Mouse (Mus musculus) layer of hippocampus, adult 9-11 months (tissue): ENCODE data around the gene Tnrc6c.

ENCODE experiments used
- DNase-seq: peaks from one replicate; pipeline ENCODE4 v3.0.0; 2022

Tnrc6c gene

DNA sequence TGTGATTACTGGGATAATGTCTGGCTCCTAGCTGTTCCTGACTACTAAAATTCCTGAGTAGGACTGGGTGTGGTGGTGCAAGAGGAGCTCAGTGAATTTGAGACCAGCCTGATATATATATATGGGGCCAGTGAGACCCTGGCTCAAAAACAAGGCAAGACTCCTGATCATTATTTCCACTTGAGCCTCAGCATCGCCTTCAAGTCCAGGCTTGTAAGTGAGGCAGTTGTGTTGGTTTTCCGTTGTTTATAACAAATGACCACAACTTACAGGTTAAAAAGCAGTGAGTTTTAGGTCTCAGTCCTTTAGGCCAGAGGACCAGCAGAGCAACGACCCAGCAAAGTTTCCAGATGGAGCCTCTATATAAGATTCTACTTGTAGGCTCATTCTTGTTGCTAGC lies 23.5 kb downstream of the Tnrc6c start:
- DNase-seq, result no peak

DNA sequence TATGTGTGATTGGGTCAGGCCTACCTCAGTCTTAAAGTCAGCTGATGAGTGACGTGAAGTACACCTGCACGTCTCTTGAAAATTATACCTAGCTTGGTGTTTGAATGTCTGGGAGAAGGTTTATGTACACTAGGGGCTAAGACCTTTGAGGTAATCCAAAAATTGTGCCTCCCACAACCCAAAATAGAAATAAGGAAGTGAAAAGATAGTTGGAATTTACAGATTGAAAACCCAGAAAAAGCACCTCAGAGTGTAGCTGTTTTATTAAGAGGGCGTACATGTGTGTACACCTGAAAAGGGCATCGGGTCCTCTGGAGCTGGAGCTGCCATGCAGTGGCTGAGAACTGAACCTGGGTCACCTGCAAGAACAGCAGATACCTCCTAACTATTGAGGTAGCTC lies 24.1 kb downstream of the Tnrc6c start:
- DNase-seq, result no peak

DNA sequence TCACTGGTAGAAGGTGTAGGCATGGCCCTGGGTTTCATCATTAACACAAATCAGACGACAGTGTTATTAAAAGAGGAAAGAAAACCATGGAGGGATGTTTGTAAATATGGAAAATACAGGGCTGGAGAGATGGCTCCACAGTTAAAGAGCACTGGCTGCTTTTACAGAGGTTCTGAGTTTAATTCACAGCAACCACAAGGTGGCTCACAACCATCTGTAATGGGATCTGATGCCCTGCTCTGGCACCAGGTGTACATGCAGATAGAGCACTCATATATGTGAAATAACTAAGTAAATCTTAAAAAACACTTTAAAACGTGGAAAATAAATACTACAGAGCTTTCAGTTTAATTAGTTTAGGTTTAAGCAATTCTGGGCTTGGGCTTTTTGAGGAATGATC lies 24.7 kb downstream of the Tnrc6c start:
- DNase-seq, result no peak

DNA sequence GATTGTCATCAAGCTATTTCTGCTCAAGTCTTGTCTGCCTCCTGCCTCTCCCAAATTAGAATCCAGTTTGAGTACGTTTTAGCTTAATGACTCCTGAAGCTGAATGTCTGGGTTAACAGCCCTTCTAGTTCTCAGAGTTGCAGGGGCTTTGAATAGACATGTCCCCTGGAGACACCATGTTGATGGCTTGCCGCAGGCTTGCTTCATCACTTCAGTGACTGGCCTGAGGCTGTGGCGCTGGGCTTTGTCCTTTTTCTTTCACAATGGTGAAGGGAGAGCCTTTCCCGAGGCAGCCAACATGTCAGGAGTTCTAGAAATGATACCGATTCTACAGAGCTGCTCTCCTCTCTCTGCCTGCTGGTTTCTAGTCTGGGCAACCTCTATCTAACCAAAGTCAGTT lies 30.6 kb downstream of the Tnrc6c start:
- DNase-seq, result no peak

DNA sequence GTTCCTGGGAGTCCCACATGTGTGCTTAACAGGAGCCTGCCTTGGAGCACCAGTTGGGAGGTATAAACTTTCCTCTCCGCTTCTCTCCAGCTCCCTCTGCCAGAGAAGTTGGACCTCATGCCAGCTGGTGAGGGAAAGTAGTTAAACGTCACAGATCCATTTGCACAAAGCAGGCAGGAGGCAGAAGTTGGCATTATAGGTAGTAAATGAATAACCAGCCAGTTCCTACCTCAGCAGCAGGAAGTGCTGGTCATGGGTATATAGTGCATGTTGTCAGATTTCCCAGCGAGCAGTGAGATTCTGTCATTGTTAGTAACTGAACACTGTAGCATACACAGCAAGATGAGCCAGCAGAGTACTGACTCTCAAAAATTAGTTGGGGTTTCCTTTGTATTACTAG lies 31.4 kb downstream of the Tnrc6c start:
- DNase-seq, result no peak

DNA sequence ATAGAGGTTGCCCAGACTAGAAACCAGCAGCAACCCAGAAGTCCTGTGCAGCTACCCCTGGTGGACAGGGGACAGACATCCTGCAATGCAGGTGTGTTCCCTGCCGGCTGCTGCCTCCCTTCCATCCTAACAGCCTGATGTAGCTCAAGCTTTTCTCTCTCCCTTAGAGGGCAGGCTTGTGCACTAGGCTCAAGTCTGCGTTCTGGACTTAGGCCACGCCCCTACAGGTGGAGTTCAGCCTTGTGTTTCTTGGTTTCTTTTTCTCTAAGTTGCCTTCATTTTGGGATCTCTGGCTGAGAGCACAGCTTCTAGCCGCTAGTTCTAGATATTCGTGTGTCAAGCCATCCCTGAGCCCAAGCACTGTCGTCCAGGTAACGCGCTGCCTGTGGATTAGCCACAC lies 31.9 kb downstream of the Tnrc6c start:
- no peak for DNase-seq

DNA sequence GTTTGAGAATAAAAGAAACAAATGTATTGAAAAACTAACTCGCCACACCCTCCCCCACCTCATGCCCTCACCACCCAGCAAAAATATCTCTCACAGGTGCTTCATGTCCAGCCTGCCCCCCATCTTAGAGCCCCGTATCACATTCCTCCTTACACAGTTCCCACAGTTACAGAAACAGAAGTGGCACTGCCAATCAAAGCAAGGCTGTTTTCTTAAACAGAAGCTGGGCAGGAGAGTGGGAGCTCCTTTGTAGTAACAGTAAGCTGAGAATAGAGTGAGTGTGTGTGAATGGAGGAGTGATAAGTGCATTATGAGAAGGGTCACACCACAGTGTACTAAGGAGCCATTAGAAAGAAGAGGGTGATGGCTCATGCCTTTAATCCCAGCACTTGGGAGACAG lies 34.5 kb downstream of the Tnrc6c start:
- no peak for DNase-seq

DNA sequence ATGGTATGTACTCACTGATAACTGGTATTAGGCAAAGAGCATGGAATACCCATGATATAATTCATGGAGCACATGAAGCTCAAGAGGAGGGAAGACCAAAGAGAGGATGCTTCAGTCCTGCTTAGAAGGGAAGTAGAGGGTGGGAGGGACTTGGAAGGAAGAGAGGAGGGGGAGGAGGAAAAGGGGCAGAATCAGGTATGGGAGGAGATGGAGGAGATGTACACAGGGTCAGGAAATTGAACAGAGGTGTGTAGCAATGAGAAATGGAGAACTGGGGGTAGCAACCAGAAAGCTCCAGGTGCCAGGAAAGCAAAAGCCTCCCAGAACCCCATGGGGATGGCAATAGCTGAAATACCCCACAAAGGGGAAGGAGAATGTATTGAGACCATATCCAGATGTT lies 37.2 kb downstream of the Tnrc6c start:
- no peak for DNase-seq

DNA sequence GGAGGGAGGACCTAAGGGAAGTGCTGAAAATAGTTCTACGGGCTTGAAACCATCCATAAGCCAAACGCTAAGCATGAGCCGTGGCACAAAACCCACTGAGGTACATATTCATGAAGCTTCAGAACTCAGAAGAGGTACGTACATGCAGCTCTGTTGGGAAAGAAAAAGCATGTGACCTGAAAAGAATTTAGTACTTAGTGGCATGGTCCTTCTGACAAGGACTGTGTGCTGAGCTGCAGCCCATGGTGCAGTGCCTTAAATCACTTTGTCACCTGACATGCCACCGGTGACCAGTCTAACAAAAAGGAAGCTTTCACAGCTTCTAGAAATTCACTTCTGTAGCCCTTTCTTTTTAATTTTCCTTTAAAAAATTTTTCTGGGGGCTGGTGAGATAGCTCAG lies 40.0 kb downstream of the Tnrc6c start:
- DNase-seq, result no peak

DNA sequence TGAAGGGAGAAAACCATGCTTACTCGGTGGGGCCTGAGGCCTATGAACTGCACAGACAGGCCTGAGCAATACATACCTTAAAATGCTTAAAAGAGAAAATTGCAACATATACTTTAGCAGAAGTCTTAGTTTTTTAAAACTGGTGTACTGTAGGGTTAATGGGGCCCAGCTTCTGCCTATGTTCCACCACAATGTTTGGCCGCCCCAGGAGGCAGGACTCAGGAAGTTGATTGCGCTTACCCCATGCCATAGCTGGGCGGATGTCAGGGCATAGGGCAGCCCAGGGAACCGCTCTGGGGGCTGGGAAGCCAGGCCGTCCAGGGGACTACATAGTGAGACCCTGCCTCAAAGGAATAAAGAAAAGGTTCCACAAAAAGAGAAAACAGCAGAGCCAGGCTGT lies 42.5 kb downstream of the Tnrc6c start:
- no peak for DNase-seq

DNA sequence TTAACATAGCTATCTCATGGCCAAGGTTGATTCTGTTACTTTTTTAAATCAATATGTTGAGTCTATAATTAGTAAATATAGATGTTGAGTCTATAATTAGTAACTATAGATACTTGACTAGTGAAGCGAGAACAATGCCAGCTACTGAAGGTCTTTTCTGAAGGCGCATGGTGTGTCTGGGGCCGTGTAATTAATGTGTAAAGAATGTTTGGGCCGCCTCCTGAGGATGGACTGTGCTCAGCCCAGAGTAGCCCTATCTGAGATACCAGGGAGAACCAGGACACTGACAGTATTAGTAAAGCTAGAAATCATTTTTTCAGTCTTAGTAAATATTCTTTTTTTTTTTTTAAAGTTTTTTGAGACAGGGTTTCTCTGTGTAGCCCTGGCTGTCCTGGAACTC lies 46.8 kb downstream of the Tnrc6c start:
- DNase-seq, result no peak

DNA sequence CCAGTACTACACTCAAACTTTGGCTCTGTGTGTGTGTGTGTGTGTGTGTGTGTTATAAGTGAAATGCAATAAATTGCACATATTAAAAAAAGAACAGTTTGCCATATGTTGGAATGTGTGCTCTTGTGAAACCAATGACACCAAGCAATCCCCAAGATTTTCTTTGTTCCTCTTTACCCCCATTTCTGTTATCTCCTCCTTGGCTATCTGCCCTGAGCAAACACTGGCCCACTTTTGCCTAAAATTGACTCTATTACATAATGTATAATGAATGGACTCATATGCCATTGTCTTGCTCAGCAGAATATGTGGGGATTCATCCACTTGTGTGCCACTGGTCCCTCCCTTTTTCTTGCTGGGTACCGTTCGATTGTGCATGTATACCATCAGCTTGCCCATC lies 52.2 kb downstream of the Tnrc6c start:
- DNase-seq, result no peak

DNA sequence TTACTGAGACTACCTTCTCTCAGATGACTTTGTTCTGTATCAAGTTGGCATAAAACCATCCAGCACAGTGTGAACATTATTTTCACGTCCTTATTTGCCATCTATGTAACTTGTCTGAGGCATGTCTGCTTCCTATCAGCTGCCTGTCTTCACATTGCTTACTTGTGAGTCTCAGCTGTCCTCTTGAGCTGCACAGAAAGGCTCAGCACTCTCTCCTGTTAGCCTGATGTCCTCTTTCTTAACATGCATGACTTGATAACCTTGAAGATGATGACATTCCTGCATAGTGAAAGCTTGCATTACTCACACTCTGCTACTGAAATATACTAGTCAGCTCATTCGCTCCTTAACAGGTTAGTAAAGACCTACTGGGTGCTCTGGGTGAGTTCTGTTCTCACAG lies 53.1 kb downstream of the Tnrc6c start:
- DNase-seq, result no peak

DNA sequence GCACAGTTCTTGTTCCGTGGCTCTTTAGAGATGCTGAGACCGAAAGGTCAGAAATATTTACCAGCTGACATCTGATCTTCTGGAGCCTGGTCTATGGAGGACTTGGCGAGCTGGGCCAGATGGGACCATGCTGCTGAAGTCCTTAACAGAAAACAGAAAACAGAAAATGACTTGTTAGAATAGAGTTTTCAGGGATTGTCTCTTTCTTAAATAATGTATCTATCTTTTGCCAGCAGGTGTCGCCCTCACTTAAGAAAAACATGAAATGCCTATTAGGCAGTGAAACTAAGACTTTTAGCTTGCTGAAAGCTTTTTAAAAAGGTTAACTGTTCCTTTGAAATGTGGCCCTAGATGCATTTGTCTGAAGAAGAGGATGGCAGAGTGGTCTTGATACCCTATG lies 55.2 kb downstream of the Tnrc6c start:
- no peak for DNase-seq

DNA sequence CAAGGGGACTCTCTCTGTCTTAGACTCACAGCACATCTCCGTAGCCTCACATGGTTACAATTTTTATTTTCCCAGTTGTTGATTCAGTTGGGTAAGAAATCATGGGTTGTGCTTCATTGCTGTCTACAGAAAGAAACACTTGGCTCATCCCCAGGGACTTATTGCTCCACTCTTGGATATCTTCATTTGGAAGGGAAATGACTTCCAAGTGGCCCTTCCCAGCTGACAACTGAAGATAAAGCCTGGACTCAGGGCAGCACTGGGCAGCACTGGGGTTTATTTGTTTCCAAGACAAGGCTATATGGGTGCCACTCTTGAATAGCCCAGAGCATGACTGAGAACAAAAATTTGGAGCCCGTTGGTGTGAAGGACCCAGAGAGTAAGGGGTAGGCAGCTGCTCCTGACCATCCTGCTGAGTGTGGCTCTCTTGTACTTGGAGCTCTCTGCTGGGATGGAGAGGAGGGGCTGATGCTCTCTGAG lies 56.8 kb downstream of the Tnrc6c start:
- DNase-seq, result no peak

DNA sequence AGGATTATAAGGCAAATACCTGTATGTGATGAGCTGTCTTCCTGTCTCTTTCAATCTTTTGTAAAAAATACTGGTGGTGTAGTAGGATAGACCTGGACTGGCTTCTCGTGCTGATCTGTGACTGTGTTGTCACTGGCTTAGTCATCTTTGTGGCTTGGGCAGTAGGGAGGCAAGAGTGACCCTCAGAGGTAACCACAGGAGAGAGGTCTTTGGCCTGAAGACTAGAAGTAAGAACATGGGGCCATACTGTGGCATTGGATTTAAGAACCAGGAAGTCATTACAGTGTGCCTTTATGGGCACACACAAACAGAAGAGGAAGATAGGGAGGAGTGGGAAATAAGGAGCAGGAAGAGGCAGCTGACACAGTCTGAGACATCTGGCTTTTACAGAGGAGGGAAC lies 58.0 kb downstream of the Tnrc6c start:
- no peak for DNase-seq

DNA sequence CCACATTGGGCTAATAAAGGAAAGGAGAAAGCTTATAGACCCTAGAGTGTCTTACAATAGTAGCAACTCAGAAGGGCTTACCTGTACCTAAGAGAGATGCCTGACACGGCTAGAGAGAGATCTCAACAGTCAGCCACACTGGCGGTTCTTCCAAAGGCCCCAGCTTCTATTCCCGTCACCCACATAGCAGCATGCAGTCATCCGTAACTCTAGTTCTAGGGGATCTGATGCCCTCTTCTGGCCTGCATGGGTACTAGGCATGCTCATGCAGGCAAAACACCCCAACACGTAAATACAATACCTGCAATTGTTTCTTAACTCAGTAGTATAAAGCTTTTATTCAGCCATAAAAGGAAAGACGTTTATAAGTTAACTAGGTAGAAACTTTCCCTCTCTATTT lies 59.3 kb downstream of the Tnrc6c start:
- no peak for DNase-seq

DNA sequence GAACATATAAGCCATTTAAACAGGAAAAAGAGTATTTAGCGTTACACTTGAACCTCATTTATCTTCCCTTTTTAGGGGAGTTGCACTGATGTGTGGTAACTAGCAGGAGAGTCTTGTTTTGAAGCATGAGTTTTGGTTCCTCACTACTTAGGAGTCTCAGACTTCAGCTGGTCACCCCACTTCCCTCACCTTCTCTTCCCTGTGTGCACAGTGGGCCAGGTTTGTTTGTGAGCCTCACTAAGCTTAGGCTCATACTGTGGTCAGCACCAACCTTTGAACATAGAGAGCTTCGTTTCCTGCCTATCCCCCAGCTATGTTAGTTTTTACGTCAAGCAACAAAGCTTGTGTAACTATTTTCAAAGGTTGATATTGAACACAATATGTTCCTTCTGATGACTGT lies 64.7 kb downstream of the Tnrc6c start:
- DNase-seq, result no peak

DNA sequence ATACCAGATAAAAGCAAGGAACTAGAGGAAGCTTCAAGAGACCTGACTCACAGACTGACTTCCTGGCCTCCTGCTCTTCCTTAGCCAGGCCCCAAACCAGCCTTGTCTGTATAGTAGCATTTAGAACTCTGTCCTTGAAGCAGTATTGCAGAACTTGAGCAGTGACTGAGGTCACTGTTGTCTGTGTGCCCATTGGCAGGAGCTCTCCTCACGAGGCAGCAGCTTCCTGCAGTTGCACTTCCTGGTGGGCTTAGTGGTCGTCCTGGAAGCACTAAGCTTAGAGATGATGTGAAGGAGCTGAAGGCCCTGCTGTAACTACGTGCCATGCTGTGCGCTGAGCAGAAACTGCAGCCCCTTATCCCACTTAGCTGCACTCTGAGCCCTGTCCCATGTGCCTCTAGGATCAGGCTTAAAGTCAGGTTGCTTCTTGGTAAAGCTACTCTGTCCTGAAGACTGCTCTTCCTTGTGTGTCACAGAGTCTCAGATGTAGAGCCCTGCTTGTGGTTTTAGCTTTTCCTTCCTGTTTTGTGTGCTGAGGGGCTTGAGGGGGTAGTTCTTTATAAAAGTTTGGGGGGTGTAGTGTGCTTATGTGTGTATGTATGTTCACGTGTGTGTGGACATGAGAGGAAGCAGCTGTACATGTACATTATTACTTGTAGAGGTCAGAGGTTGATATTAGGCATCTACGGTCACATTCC lies 70.7 kb downstream of the Tnrc6c start:
- peak; percentile 44 for DNase-seq

DNA sequence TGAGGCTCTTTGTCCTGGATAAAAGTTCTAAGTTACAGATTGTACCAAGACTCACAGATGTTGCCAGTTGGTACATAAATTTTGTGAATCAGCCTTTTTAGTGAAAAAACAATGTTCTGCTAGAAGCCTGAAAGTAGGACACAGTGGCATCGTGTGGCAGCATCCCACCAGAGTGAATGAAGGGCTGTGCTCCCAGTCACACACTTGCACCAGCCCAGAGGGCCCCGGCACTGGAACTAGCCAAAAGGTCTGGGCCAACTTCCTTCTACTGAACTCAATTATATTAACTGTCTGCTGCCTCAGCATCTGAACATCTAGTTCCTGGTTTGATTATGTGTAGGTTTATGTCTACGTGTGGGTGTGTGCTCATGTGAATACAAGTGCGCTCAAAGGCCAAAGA lies 72.9 kb downstream of the Tnrc6c start:
- DNase-seq, result no peak

DNA sequence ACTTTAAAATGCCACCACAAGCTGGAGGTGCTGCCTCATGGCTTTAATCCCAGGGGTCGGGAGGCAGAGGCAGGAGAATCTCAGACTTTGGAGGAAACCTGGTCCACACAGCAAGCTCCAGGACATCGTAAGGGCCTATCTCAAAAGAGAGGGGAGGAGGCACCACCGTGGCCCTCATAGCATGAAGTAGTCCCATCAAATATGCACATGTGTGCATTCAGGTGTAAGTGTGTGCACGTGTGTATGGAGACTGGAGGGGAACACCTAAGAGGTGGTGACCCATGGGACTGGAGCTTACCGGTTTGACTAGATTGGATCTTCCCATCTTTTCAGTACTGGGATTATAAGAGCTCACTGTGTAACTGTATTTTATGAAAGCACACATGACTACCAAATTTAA lies 74.2 kb downstream of the Tnrc6c start:
- no peak for DNase-seq

DNA sequence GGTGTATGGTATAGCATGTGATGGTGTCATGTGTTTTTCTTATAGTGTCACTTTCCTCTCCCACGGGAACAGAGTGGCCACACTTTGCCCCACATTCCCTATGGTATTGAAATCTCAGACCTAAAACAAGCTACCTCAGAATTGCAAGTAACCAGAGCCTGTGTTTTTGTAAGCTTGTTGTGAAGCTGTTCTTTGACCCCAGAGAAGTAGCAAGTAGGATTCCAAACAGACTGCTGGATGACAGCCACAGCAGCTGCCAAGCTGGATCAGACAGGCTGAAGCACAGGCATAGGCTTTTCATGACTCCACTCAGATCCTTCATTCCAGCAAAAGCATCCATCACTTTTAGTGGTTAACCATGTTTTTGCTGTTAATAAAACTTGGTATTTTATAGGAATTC lies 74.8 kb downstream of the Tnrc6c start:
- no peak for DNase-seq

DNA sequence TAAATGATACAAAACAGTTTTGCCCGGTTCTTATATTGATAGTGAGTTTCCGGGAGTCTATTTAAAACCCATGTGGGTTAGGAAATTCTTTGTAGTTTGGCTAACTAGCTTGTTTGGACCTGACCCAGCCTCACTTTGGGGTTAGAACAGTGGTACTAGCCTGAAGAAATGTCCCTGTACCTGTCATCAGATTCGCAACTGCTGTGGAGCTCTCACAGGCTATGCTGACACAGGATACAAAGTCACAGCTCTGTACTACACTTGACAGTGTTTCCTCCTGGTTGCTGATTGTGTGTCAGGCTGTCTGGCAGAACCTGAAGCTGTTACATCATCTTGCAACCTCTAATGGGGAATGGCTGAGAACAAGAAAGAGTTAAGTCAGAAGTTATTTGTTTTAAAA lies 75.3 kb downstream of the Tnrc6c start:
- no peak for DNase-seq

DNA sequence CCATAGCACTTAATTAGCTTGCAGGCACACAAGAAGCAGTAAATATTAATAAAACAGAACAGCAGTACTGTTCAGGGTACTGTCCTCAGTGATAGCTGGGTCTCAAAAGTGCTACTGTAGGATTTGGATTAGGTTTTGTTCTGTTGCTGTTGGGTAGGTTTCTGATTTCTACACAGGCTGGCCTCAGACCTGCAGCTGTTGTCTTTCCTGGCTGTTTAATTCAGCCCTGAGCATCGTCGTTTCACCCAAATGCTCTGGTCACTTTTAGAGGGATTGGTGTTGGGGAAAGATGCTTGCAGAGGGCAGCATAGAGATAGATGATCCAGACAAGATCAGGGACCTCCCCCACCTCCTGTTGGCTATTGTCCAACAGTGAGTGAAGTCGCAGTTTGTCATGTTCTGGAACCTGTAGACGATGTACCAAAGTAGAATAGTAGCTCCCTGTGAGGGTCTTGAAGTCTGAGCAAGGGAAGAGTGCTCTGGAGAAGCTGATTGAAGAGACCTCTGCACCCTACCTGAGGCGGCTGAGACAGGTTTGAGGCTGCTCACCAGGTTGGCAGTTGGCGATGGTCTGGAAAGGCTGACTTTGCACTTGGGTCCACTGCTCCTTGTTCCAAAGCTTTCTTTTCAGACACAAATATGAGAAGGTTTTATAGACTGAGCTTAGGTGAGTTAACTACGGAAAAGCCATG lies 75.9 kb downstream of the Tnrc6c start:
- DNase-seq, result no peak

DNA sequence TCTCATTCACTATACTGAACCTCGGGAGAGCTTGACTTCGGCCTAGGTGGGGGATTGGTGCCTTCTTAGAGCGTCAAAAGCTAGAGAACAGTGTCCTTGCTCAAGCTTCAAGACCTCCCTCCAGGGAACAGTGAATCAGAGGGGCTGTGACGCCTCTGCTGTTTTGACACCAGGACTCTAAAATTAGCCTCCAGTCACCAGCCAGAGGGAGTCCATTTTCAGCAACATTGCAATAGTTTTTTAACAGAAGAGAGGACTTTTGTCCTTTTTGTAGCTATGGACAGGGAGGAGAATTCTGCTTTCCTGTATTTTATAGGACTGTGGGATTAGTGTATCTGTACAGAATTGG lies 76.4 kb downstream of the Tnrc6c start:
- no peak for DNase-seq
